Comparison of ENCODE assay signal across 20 mouse cellular contexts in the genomic region with DNA sequence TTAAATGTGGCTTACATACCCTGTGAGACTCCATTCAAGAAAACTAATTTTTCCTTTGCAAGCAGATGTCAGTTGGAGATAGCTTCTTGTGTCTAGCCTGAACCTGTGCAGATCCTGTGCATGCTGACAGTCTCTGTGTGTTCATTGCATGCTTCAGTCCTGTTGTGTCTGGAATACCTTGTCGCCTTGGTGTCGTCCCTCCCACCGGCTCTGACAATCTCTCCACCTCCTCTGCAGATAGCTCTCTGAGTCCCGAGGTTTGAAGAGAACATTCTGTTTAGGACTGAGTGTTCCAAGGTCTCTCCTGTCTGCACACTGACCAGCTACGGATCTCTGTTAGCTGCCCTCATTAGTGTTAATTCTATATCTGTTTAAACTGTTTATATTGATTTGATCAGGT.
DNase-seq lines count a peak whose midpoint lies in the region; ATAC-seq and TF ChIP-seq lines count a peak whose summit lies in the region.
"Had no signal": no experiment of that assay in that cellular context is flagged by ENCODE, and none has a peak within 500 bp of the region (broad histone marks: within the 10 kb centered on the region; RNA-seq: fewer than 3 reads in every experiment).

No protein-coding gene starts in this region.

- WGBS in heart, adult 2 months = 58% methylated on average over 5 of the region's 5 CpGs
- 80% methylated on average over 5 of the region's 5 CpGs for WGBS in limb, embryonic 11.5 days
- 78% methylated on average over 5 of the region's 5 CpGs for WGBS in limb, embryonic 10.5 days
- WGBS in embryonic facial prominence, embryonic 10.5 days = 81% methylated on average over 5 of the region's 5 CpGs

- no peak overlapping the region for H3K9ac ChIP-seq in heart, adult 2 months (ENCODE audit: low read depth, low read length)
- H3K9ac ChIP-seq in limb, embryonic 11.5 days (ENCODE audit: low read length) = no peak overlapping the region
- H3K9ac ChIP-seq: embryonic facial prominence, embryonic 12.5 days; forebrain, embryonic 12.5 days had no signal

- no peaks in the 10 kb centered on the region for H3K79me2 ChIP-seq in heart, adult 2 months (replicated peaks; ENCODE audit: control insufficient read depth, insufficient read depth, low read length)

- no peaks in the 10 kb centered on the region for H3K4me1 ChIP-seq in heart, adult 2 months (ENCODE audit: control insufficient read depth, insufficient read depth, low read length)
- H3K4me1 ChIP-seq in limb, embryonic 11.5 days (ENCODE audit: control insufficient read depth, insufficient read depth, low read length) = no peaks in the 10 kb centered on the region
- H3K4me1 ChIP-seq in limb, embryonic 10.5 days = peaks cover 5% of the 10 kb centered on the region; the same call in 1 of the 2 replicates
- no peaks in the 10 kb centered on the region for H3K4me1 ChIP-seq in embryonic facial prominence, embryonic 10.5 days
- H3K4me1 ChIP-seq: embryonic facial prominence, embryonic 12.5 days; forebrain, embryonic 12.5 days had no signal

- intact Hi-C loops in heart, adult 2 months (cut with DNase I) = no loop called here

- H3K4me3 ChIP-seq in heart, adult 2 months = no peak overlapping the region
- no peak overlapping the region for H3K4me3 ChIP-seq in limb, embryonic 11.5 days (ENCODE audit: low read depth, low read length)
- no peak overlapping the region for H3K4me3 ChIP-seq in limb, embryonic 10.5 days
- no peak overlapping the region for H3K4me3 ChIP-seq in embryonic facial prominence, embryonic 10.5 days
- H3K4me3 ChIP-seq: embryonic facial prominence, embryonic 12.5 days; forebrain, embryonic 12.5 days had no signal

- TF ChIP-seq CTCF in heart, adult 2 months (IDR thresholded peaks at IDR 0.05) = no peak

- ATAC-seq in limb, embryonic 11.5 days (ENCODE audit: insufficient number of reproducible peaks, low FRiP score, low TSS enrichment, low read depth) = no peak
- ATAC-seq: forebrain, embryonic 14.5 days; forebrain, embryonic 16.5 days had no signal

- TF ChIP-seq POLR2A in heart, adult 2 months (IDR thresholded peaks at IDR 0.05; ENCODE audit: insufficient read depth, low read depth, low read length) = no peak

- H3K9me3 ChIP-seq in limb, embryonic 11.5 days (ENCODE audit: control insufficient read depth, low read length) = no peaks in the 10 kb centered on the region
- no peaks in the 10 kb centered on the region for H3K9me3 ChIP-seq in limb, embryonic 10.5 days (replicated peaks)
- H3K9me3 ChIP-seq in embryonic facial prominence, embryonic 10.5 days = no peaks in the 10 kb centered on the region
- H3K9me3 ChIP-seq: embryonic facial prominence, embryonic 12.5 days; forebrain, embryonic 12.5 days had no signal

- H3K27me3 ChIP-seq in heart, adult 2 months (ENCODE audit: control insufficient read depth, insufficient read depth, low read length) = no peaks in the 10 kb centered on the region
- H3K27me3 ChIP-seq in limb, embryonic 11.5 days (ENCODE audit: control insufficient read depth, insufficient read depth, low read length) = no peaks in the 10 kb centered on the region
- no peaks in the 10 kb centered on the region for H3K27me3 ChIP-seq in limb, embryonic 10.5 days (ENCODE audit: low read depth, poor library complexity, severe bottlenecking)
- H3K27me3 ChIP-seq in embryonic facial prominence, embryonic 10.5 days (replicated peaks; ENCODE audit: low read depth, poor library complexity, severe bottlenecking) = no peaks in the 10 kb centered on the region
- H3K27me3 ChIP-seq: embryonic facial prominence, embryonic 12.5 days; forebrain, embryonic 12.5 days had no signal

- H3K36me3 ChIP-seq in heart, adult 2 months (ENCODE audit: control insufficient read depth, insufficient read depth, low read length) = no peaks in the 10 kb centered on the region
- no peaks in the 10 kb centered on the region; the same call in 1 of the 2 replicates for H3K36me3 ChIP-seq in limb, embryonic 11.5 days (ENCODE audit: control insufficient read depth, insufficient read depth, low read length)
- no peaks in the 10 kb centered on the region for H3K36me3 ChIP-seq in limb, embryonic 10.5 days
- H3K36me3 ChIP-seq in embryonic facial prominence, embryonic 10.5 days (replicated peaks) = no peaks in the 10 kb centered on the region
- H3K36me3 ChIP-seq: embryonic facial prominence, embryonic 12.5 days; forebrain, embryonic 12.5 days had no signal

- H3K4me2 ChIP-seq in limb, embryonic 11.5 days (ENCODE audit: low read depth, severe bottlenecking) = no peak overlapping the region
- H3K4me2 ChIP-seq: embryonic facial prominence, embryonic 12.5 days; forebrain, embryonic 12.5 days had no signal

- H3K27ac ChIP-seq in heart, adult 2 months = no peak overlapping the region
- no peak overlapping the region for H3K27ac ChIP-seq in limb, embryonic 11.5 days (replicated peaks; ENCODE audit: low read depth, low read length)
- H3K27ac ChIP-seq in limb, embryonic 10.5 days = no peak overlapping the region
- H3K27ac ChIP-seq in embryonic facial prominence, embryonic 10.5 days (replicated peaks) = no peak overlapping the region
- H3K27ac ChIP-seq: embryonic facial prominence, embryonic 12.5 days; forebrain, embryonic 12.5 days had no signal

- no peak for TF ChIP-seq EP300 in heart, adult 2 months (IDR thresholded peaks at IDR 0.05; ENCODE audit: insufficient read depth, low read depth, low read length)

- peak; percentile 61 for DNase-seq in heart, adult 11 months
- DNase-seq in heart, adult 2 months = no peak
- peak; percentile 5 for DNase-seq in limb, embryonic 11.5 days (ENCODE audit: low spot score)
- DNase-seq in limb, embryonic 10.5 days (ENCODE audit: low spot score) = no peak
- peak; percentile 5 for DNase-seq in embryonic facial prominence, embryonic 10.5 days (ENCODE audit: low spot score)
- no peak for DNase-seq in urinary bladder, postnatal 10 days (ENCODE audit: low spot score)
- DNase-seq: adrenal gland, adult 2 months; adrenal gland, postnatal 10 days; adrenal gland, postnatal 25 days; cerebellum, adult 11 months; cerebellum, adult 18-20 months; cerebellum, adult 8-10 months; cerebellum, adult 9-11 months; cerebellum, postnatal 14 days; cerebellum, postnatal 36 days; embryo, embryonic 11 days had no signal

Comparison
In these comparisons a context has a peak if more than half of its experiments do, and no peak if none do; other contexts are left out.
1. DNase-seq: peak in heart, adult 11 months (single experiment), limb, embryonic 11.5 days (single experiment) and embryonic facial prominence, embryonic 10.5 days (single experiment); none in heart, adult 2 months (0 of 2), limb, embryonic 10.5 days (single experiment) and urinary bladder, postnatal 10 days (single experiment).